Mouse (Mus musculus) gastrocnemius, postnatal 36 days (tissue): ENCODE data around the gene Cga. TPM values are rescaled to one million over a fixed set of nuclear protein-coding genes. Genes with fewer than 3 reads are reported as not detected.
A peak's percentile ranks its signal among the peaks of the same experiment; 100 is the strongest.
"Not testable (repeated sequence)": the region's sequence is repeated elsewhere in the genome, so short reads cannot be mapped to it uniquely, and the experiment has no call there.

Source experiments
- DNase-seq, 2 experiments: peaks; one replicate each; pipeline ENCODE4 v3.0.0; 2022
- intact Hi-C: fragments of 180-260 bp; cut with DNase I; formaldehyde crosslinking; loops from one replicate; pipeline ENCODE4 v1.15.1; 2025
- total RNA-seq, 2 experiments: library from RNA; stranded (reverse); gene quantifications; 2 replicates each; pipeline ENCODE4 v1.2.3; 2021

Cga gene
- total RNA-seq, 2 experiments from 2014 or later = not detected

DNA sequence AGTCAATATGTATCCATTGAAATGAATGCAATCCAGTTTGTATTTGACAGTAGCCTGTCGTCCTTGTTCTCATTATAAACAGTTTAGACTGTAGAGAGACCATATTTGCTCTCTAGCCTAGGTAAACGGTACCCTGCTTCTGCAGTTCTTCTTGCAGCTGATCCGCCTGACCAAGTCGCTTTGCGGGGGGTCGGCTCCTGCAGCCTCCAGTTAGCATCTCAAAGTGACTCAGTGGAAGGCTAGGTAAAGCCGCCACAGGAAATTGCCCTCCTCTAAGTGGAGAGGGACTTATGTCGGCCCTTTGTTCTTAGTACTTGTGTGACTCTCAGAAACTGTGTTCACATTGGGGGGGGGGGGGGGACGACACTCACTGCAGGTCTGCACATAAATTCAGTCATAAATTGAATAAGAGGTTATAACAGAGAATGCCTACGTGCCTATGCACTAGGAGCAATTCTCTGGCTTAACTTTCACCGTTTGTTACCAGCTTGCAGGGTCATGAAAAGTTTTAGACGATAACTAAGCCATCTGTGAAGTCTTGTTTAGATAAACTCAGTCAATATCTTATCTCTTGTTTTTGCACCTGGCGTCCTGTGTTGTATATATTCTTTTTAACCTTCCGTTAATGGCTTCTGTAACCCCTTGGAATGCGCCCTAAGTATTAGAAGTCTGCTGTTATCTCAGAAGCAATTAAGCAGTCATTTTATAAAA, 4.3 kb upstream of the Cga start:
- DNase-seq = no peak
- intact Hi-C loops = loop anchor here (5.0 kb wide), 1 partner anchor 112 kb away; the partner anchor contains the start of gene Smim8

DNA sequence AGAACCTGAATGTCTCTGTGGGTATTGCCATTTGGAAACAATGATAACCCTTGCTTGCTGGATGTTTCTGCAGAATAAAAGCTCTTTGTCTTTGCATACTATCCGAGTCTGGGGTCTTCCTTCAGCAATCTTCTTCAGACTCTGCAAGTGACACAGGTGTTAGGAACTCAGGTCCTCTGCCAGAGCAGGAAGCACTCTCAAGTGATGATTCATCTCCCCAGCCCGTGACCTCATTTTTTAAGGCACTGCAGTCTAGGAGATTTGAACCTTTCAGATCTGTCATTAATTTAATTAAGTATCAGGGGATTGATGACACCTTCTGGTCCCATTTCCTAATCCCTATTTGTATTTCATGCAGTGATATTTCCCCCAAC, 3.8 kb upstream of the Cga start:
- no peak for DNase-seq
- intact Hi-C loops = loop anchor here (5.0 kb wide), 1 partner anchor 112 kb away; the partner anchor contains the start of gene Smim8

DNA sequence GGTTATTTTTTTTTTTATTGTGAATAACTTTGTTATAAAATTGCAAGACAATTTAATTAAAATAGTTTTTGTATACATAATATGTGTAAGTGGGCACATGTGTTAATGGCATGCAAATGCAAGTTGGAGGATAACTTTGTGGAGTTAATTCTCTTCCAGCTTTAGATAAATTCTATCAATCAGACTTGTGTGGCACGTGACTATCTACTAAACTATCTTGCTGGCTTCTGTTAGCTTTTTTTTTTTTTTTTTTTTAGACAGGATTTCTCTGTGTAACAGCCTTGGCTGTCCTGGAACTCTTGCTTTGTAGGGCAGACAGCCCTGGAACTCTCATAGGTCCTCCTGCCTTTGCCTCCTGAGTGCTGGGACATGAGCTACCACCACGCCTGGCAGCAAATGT, 4.9 kb downstream of the Cga start:
- intact Hi-C loops = no loop called here
- no peak for DNase-seq

DNA sequence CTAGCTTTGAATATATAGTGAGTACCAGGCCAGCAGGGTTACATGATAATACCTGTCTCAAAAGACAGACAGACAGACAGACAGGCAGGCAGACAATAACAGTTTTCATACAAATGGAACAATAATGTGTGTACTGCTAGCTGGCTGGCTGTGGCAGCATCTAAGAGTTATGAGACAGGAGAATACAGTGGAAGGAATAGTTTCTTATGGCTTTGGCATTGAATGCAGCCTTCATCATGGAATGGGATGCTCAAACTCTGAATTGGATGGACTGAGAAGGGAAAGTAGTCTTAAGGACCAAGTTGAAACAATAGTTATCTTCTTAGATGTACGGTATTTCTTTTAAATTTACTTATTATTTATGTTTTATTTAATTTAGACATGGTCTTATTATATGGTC, 5.7 kb downstream of the Cga start:
- intact Hi-C loops = no loop called here
- no peak for DNase-seq

DNA sequence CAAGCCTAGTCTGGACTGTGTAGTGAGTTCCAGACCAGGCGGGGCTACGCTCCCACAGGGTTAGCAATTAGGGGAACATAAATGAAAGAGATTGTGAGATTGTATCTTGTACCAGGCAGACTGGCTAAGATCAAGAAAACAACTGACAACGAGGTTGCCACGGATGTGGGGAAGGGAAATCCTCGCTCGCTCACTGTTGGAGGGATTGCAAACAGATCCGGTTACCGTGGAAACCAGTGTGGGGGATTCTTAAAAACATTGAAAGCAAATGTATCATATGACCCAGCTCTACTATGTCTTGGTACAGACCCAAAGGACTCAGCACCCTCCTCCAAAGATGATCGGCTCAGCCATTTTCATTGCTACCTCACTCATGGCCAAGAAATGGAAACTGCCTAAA, 6.6 kb downstream of the Cga start:
- intact Hi-C loops = no loop called here
- DNase-seq = no peak

DNA sequence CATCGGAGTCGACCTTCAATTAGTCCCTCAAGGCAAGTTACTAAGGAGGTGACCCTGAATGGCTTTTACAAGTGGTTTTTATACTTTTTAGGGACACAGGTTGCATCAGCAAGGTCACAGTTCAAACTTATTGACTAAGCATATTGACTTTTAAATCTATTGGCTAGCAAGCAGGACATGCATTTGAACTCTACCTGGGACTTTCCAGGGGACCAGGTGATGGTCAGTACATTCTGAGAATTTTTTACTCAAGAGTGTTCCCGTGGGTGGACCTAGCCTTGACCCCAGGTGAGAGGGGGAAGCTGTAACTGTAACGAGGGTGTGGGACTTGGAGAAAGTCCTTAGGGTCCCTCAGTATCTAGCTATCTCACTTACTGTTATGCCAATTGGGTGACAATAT, 7.6 kb downstream of the Cga start:
- DNase-seq = no peak
- intact Hi-C loops = no loop called here

DNA sequence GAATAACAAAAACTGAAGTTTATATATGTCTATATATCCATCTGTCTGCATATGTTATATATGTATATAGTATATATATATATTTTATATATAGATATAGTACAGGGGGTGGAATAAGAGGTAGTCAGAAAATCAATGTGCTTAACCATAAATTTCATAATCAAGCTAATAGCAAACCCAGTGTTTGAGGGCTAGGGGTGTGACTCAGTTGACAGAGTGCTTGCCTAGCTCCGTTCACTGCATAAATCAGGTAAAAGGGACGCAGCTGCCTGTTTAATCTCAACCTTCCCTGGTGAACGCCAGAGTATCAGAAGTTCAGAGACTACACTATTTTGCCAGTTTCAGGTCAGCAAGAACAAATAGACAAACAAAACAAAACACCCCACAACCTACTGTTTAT, 8.0 kb downstream of the Cga start:
- intact Hi-C loops, DNase-seq: not testable (repeated sequence)

DNA sequence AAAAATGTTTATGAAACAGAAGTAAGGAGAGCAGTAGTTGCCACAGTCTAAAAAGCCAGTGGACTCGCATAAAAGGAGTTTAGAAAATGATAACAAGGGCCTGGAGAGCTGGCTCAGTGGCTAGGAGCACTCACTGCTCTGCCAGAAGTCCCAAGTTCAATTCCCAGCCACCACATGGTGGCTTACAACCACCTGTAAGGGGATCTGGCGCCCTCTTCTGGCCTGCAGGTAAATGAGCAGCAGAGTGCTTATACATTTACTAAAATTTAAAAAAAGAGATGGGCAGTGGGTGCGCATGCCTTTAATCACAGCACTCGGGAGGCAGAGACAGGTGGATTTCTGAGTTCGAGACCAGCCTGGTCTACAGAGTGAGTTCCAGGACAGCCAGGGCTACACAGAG, 11.8 kb downstream of the Cga start:
- DNase-seq = no peak
- intact Hi-C loops = no loop called here

DNA sequence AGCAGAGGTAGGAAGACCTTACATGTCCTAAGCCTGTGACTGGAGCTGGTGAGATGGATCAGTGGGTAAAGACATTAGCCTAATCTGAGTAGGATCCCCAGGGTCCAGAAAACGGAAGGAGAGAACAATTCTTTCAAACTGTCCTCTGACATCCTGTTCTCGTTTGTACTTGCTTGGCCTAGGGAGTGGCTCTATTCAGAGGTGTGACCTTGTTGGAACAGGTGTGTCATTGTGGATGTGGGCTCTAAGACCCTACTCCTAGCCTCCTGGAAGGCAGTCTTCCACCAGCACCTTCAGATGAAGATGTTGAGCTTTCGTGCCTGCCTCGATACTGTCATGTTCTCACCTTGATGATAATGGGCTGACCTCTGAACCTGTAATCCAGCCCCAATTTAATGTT, 12.6 kb downstream of the Cga start:
- no peak for DNase-seq
- intact Hi-C loops = no loop called here

DNA sequence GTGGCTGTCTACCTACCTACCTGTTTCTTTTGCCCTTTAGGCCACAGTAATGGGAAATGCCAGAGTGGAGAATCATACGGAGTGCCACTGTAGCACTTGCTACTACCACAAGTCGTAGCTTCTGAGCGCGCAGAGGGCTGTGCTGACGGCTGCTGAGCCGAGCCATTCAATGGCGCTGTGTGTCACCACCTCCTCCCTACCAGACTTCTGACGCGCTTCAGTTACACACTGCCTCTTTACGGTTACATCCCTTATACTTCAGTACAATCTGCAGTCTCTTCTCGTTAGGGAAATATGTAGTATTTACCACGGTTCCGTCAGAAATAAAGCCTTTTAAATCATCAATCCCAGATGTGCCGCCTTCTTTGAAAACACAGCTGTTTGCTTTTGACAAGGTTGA, 13.4 kb downstream of the Cga start:
- no peak for DNase-seq
- intact Hi-C loops = no loop called here

DNA sequence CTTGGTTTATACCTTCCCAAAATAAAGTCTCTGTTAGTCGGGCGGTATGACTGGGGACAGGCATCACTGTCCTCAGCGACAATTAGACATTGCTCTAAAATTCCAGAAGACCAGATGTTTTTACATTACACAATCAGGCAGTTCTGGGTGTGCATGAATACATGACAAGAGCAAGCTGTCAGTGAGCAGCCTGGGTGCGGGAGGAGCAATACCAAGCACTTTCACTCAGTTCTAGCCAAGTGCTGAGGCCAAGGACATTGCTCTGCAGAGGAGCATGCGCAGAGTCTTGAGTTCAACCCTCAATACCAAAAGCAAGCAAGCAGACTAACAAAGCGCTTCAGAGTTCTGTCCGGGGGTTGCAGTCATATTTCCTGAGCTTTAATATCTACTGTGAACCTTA, 14.5 kb downstream of the Cga start:
- no peak for DNase-seq

DNA sequence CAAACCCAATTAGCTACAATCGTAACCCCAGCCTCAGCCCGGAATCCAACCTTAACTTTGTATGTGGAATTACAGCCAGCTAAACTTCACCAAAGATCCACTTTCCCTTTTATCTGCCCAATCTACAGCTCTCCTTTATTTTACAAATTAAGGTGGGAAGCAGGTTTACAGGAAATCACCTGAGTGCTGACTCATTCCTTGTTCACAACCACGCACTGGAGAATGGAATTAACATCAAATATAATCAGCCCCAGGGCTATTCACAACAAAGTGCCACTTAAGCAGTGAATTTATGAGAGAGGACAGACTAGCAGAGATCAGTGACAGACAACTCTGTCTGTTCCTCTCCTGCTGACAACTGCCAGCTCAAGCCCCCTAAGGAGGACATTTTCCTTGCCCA, 17.8 kb downstream of the Cga start:
- DNase-seq = no peak
- intact Hi-C loops = no loop called here

More for the DNA sequence above, 14.5 kb downstream of the Cga start:
- intact Hi-C loops = no loop called here

DNA sequence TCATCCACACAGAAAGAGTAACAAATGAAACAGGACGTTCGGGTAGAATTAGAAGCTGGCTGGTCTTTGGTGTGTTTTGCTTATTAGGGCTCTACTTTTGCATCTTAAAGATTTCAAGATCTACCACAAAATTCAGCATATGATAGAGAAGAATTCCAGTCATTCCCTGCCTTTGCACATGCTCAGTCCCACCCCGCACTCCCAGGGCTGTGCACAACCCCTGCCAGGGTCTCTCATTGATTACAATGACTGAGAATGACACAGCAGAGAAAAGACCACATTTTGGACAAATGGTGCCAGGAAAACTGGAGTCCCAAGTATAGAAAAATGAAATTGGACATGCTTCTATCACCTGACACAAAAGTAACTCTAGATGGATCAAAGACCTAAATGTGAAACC, 18.6 kb downstream of the Cga start:
- DNase-seq = no peak
- intact Hi-C loops = no loop called here

DNA sequence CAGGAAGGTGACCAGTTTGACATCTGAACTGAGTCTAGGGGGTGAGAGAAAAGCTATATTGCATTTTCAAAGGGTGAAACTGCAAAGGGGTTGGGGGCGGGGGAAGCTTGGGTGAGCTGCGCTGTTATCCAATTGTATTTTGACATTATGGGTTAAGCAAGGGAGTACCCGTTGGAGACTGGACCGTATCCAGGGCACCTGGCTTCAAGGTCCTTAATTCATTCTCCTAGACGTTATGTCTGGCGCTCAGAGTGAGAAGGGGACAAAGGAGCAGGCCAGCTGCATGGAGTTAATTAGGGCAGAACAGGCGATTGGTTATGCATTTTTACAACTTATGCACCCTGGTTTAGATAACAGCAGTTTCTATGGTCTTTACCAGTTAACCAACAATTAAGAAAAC, 23.8 kb downstream of the Cga start:
- intact Hi-C loops = no loop called here
- no peak for DNase-seq

DNA sequence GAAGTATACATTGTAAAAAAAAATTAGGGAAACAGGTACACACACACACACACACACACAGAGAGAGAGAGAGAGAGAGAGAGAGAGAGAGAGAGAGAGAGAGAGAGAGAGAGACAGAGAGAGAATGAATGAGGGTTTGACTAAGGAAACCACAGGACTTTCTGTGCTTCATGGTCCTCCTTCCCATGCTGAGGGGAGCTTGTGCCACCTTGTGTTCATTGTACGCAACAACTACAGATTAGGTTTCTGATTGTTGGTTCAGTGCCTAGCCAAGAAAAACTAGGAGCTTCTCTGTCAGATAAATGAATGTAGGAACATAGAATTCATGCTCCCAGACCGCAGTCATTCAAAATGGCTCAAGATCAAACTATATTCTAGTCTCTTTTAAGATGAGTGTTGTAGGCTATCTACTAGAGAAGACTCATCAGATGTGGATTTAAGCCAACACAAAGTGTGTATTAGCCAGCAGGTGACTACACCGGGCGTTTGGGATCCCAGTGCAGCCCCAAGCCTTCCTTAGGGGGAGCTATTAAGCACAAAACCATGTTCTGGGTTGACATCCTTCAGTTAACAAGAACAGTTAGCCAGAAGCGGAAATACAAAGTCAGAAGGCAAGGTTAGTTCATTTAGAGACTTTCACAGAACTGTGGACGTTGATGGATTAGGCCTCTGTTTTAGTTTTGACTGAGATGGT, 28.7 kb downstream of the Cga start:
- DNase-seq = peak in 1 of 2 experiments; percentile 16
- intact Hi-C loops = loop anchor here (2.0 to 5.0 kb wide), 2 partner anchors 144 to 225 kb away; partner anchors contain the start of gene Smim8

DNA sequence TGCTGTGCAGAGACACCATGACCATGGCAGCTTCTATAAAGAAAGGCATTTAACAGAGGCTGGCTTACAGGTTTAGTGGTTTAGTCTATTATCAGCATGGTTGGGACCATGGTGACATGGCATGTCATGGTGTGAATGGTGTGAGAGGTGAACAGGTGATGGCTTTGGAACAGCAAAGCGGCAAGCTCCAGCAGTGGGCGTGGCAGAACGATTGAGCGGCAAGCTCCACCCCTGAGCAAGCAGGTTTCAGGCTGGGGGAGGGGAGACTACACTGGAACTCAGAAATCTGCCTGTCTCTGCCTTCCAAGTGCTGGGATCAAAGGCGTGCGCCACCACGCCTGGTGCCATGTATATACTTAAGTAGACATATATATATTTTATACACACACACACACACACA, 34.8 kb downstream of the Cga start:
- DNase-seq, intact Hi-C loops: not testable (repeated sequence)

DNA sequence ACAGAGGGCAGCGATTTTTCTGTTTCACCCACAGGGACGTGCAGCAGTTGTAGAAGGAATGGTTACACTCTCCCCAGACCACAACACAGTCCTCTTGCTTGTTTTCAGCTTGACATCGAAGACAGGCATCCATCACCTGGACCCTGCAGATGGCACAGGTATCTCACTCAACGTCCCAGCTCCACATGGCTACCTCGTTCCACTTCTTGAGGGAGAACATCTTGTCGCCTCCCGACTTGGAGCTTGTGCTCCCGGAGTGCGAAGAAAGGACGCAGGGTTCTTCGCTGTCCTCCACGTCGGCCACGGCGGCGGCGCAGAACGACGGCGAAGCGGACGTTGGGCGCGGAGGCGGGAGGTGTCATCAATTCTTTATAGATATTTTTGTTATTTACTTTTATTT, 47.5 kb downstream of the Cga start:
- intact Hi-C loops = no loop called here
- DNase-seq = no peak

DNA sequence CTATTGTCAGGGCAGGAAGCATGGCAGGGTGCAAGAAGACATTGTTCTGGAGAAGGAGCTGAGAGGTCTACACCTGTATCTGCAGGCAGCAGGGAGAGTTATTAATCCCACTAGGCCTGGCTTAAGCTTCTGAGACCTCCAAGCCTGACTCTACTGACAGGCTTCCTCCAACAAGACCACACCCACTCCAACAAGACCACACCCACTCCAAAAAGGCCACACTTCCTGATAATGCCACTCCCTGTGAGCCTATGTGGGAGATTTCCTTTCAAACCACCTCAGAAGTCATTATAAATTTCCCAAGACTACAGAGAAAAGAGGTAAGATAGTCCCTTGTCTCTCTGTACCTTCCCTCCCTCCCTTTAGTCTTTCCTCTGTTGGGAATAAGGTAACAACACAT, 53.6 kb downstream of the Cga start:
- no peak for DNase-seq
- intact Hi-C loops = no loop called here

DNA sequence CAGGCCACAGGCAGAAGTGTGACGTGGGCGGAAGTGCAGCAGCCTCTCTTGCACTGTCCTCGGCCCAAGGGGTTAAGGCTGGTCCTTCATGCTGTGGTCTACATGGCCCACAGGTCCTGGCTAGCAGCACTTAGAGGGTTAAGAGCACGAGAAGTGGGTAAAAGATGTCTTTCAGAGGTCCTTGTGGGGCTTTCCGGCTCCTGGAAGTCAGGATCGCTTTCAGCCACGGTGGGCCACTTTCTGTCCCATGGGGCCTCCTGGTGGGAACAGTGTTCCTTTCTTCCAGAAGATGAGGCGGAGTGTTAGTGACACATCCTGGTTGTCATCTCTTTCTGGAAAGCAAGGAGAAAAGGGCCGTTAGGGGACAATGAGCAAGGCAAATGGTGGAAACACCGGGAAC, 60.1 kb downstream of the Cga start:
- no peak for DNase-seq
- intact Hi-C loops = loop anchor here (10.0 kb wide), 1 partner anchor 241 kb away; no protein-coding TSS in a partner anchor
